Mouse (Mus musculus): ENCODE results near the gene Zcchc7. TPM values are rescaled to one million over a fixed set of nuclear protein-coding genes. Genes with fewer than 3 reads are reported as not detected.

Gene Zcchc7
- polyA plus RNA-seq, 1 experiment from 2014 or later = 53.6 TPM

DNA sequence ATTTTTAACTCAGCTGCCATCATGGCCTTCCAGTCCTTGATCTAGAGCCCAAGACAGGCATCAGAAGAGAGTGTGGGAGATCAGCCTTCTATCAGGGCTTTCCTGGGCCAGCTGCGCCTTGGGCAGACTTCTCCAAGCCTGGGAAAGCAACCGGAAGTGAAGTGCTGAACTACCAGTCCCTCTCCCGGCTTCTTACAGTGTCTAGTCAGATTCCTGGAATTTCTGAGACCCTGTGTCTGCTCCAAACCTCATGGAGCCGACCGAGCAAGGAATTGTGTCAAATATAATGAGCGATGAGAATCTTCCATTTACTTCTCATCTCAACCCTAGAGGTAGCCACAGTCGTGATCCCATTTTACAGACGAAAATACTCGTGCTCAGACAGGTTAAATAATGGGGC, 203.1 kb downstream of the Zcchc7 start:
- H3K36me3 ChIP-seq (ENCODE audit: control insufficient read depth, insufficient read depth, low read length) = no peaks in the 10 kb centered on the region
- no peak overlapping the region for H3K27ac ChIP-seq (ENCODE audit: low read depth, low read length)
- H3K4me1 ChIP-seq (ENCODE audit: control insufficient read depth, insufficient read depth, low read length) = no peaks in the 10 kb centered on the region
- H3K9me3 ChIP-seq (ENCODE audit: control insufficient read depth, low read length) = no peaks in the 10 kb centered on the region
- ATAC-seq (ENCODE audit: low read depth) = no peak
- H3K4me2 ChIP-seq (ENCODE audit: low read depth, low read length) = no peak overlapping the region
- H3K9ac ChIP-seq (replicated peaks; ENCODE audit: low read depth, low read length) = no peak overlapping the region
- no peaks in the 10 kb centered on the region for H3K27me3 ChIP-seq (ENCODE audit: control insufficient read depth, insufficient read depth, low read length)
- 91% methylated on average over 9 of the region's 9 CpGs for WGBS
- no peak overlapping the region for H3K4me3 ChIP-seq (ENCODE audit: low read depth, low read length)

DNA sequence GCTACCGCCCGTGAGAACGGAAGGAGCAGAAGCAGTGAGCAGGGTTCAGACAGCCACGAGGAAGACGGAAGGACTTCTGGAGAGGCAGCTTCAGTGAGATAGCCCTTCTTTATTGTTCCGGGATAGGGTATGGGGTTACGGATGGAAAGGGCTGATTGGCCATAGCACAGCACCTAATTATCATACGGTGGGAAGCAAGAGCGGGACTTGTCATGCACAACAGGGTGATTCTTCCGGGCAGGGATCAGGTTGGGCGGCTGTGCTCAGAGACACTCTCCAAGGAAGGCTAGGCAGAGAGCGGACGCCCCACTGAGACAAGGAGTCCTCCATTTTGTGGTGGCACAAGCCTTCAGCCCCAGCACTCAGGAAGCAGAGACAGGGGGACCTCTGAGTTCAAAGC, 203.5 kb downstream of the Zcchc7 start:
- Histone ChIP-seq H3K27ac (ENCODE audit: low read depth, low read length) (no peak overlapping the region), H3K36me3 (ENCODE audit: control insufficient read depth, insufficient read depth, low read length) (no peaks in the 10 kb centered on the region), H3K9ac (replicated peaks; ENCODE audit: low read depth, low read length) (no peak overlapping the region), H3K4me2 (ENCODE audit: low read depth, low read length) (no peak overlapping the region), H3K9me3 (ENCODE audit: control insufficient read depth, low read length) (no peaks in the 10 kb centered on the region), H3K27me3 (ENCODE audit: control insufficient read depth, insufficient read depth, low read length) (no peaks in the 10 kb centered on the region), H3K4me1 (ENCODE audit: control insufficient read depth, insufficient read depth, low read length) (no peaks in the 10 kb centered on the region), H3K4me3 (ENCODE audit: low read depth, low read length) (no peak overlapping the region)
- 93% methylated on average over 13 of the region's 13 CpGs for WGBS
- ATAC-seq (ENCODE audit: low read depth) = no peak

DNA sequence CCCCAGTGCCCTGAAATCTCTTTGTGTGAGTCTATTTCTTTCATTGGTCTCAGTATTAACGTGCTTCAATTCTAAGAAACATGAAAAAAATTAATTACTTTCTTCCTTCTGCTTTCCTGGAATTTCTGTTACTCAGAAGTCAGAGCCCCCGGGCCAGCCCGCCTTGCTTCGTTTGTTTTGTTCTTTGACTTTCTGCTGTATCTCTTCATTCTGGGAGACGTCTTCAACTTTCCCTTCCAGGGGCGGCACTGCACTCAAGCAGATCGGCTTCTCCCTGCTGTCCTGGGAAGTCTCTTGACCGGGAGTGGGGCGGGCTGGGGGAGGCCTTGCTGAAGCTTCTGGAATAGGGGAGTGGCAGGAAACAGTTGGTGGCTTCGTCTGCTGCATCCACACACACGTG, 207.5 kb downstream of the Zcchc7 start:
- no peaks in the 10 kb centered on the region for H3K9me3 ChIP-seq (ENCODE audit: control insufficient read depth, low read length)
- ATAC-seq (ENCODE audit: low read depth) = no peak
- H3K4me1 ChIP-seq (ENCODE audit: control insufficient read depth, insufficient read depth, low read length) = no peaks in the 10 kb centered on the region
- 83% methylated on average over 11 of the region's 11 CpGs for WGBS
- H3K4me2 ChIP-seq (ENCODE audit: low read depth, low read length) = no peak overlapping the region
- H3K27me3 ChIP-seq (ENCODE audit: control insufficient read depth, insufficient read depth, low read length) = no peaks in the 10 kb centered on the region
- H3K27ac ChIP-seq (ENCODE audit: low read depth, low read length) = no peak overlapping the region
- no peaks in the 10 kb centered on the region for H3K36me3 ChIP-seq (ENCODE audit: control insufficient read depth, insufficient read depth, low read length)
- H3K4me3 ChIP-seq (ENCODE audit: low read depth, low read length) = no peak overlapping the region
- H3K9ac ChIP-seq (replicated peaks; ENCODE audit: low read depth, low read length) = no peak overlapping the region

GRCm38 (mm10) chr4:44965175-44965574, 209.5 kb downstream of the Zcchc7 start:
- no peaks in the 10 kb centered on the region for H3K27me3 ChIP-seq (ENCODE audit: control insufficient read depth, insufficient read depth, low read length)
- no peak overlapping the region for H3K9ac ChIP-seq (replicated peaks; ENCODE audit: low read depth, low read length)
- H3K4me3 ChIP-seq (ENCODE audit: low read depth, low read length) = no peak overlapping the region
- H3K36me3 ChIP-seq (ENCODE audit: control insufficient read depth, insufficient read depth, low read length) = no peaks in the 10 kb centered on the region
- H3K27ac ChIP-seq (ENCODE audit: low read depth, low read length) = no peak overlapping the region
- ATAC-seq (ENCODE audit: low read depth) = no peak
- 89% methylated on average over 2 of the region's 2 CpGs for WGBS
- no peaks in the 10 kb centered on the region for H3K9me3 ChIP-seq (ENCODE audit: control insufficient read depth, low read length)
- H3K4me2 ChIP-seq (ENCODE audit: low read depth, low read length) = no peak overlapping the region
- no peaks in the 10 kb centered on the region for H3K4me1 ChIP-seq (ENCODE audit: control insufficient read depth, insufficient read depth, low read length)

GRCm38 (mm10) chr4:44965736-44966135, 210.1 kb downstream of the Zcchc7 start:
- 93% methylated on average over 3 of the region's 3 CpGs for WGBS
- Histone ChIP-seq H3K4me2 (ENCODE audit: low read depth, low read length) (no peak overlapping the region), H3K27me3 (ENCODE audit: control insufficient read depth, insufficient read depth, low read length) (no peaks in the 10 kb centered on the region), H3K36me3 (ENCODE audit: control insufficient read depth, insufficient read depth, low read length) (no peaks in the 10 kb centered on the region), H3K4me3 (ENCODE audit: low read depth, low read length) (no peak overlapping the region), H3K27ac (ENCODE audit: low read depth, low read length) (no peak overlapping the region), H3K9ac (replicated peaks; ENCODE audit: low read depth, low read length) (no peak overlapping the region), H3K4me1 (ENCODE audit: control insufficient read depth, insufficient read depth, low read length) (no peaks in the 10 kb centered on the region), H3K9me3 (ENCODE audit: control insufficient read depth, low read length) (no peaks in the 10 kb centered on the region)
- no peak for ATAC-seq (ENCODE audit: low read depth)

DNA sequence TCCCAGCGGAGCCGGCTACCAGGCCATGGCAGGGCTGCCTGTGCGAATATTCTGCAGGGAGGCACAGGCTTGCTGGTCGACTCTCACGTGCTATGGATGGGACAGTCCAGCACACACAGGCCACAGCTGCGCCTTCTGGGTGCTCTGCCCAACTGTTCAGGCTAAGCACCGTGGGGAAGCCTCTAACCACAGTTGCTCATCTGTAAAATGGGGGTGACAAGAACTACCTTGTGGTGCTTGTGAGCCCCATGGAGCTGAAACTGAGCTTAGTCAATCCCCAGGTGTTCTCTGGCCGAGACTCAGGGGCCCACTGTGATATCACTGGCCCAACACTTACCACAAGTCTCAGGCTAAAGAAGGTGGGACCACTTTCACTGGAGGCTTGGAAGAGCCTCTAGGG, 211.7 kb downstream of the Zcchc7 start:
- H3K9me3 ChIP-seq (ENCODE audit: control insufficient read depth, low read length) = no peaks in the 10 kb centered on the region
- H3K27ac ChIP-seq (ENCODE audit: low read depth, low read length) = no peak overlapping the region
- no peak for ATAC-seq (ENCODE audit: low read depth)

DNA sequence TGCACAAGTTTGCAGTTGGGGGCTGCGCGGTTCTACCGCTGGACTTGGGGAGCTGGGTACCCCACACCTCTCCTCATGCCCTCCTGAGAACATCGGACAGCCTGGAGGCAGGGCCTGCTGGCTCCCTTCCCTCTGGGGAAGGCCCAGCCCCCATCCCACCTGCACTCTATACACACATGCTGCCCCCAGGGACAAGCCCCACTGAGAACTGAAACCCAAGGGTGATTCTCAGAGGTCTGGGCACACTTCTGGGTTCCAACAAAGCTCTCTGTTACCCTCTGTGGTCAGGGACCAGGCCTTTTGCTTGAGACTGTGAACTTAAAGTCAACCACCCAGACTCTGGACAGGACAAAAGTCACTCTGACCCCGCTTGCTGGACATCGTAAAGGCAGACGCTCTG, 214.4 kb downstream of the Zcchc7 start:
- Histone ChIP-seq H3K9me3 (ENCODE audit: control insufficient read depth, low read length) (no peaks in the 10 kb centered on the region), H3K36me3 (ENCODE audit: control insufficient read depth, insufficient read depth, low read length) (no peaks in the 10 kb centered on the region), H3K9ac (replicated peaks; ENCODE audit: low read depth, low read length) (no peak overlapping the region), H3K27me3 (ENCODE audit: control insufficient read depth, insufficient read depth, low read length) (no peaks in the 10 kb centered on the region), H3K4me2 (ENCODE audit: low read depth, low read length) (no peak overlapping the region), H3K4me3 (ENCODE audit: low read depth, low read length) (no peak overlapping the region), H3K27ac (ENCODE audit: low read depth, low read length) (no peak overlapping the region), H3K4me1 (ENCODE audit: control insufficient read depth, insufficient read depth, low read length) (no peaks in the 10 kb centered on the region)
- no peak for ATAC-seq (ENCODE audit: low read depth)
- WGBS = 94% methylated on average over 7 of the region's 7 CpGs

More for the DNA sequence above, 211.7 kb downstream of the Zcchc7 start:
- no peaks in the 10 kb centered on the region for H3K27me3 ChIP-seq (ENCODE audit: control insufficient read depth, insufficient read depth, low read length)
- 89% methylated on average over 8 of the region's 8 CpGs for whole genome bisulfite sequencing
- no peak overlapping the region for H3K4me2 ChIP-seq (ENCODE audit: low read depth, low read length)
- no peak overlapping the region for H3K9ac ChIP-seq (replicated peaks; ENCODE audit: low read depth, low read length)
- no peak overlapping the region for H3K4me3 ChIP-seq (ENCODE audit: low read depth, low read length)
- no peaks in the 10 kb centered on the region for H3K4me1 ChIP-seq (ENCODE audit: control insufficient read depth, insufficient read depth, low read length)
- no peaks in the 10 kb centered on the region for H3K36me3 ChIP-seq (ENCODE audit: control insufficient read depth, insufficient read depth, low read length)

DNA sequence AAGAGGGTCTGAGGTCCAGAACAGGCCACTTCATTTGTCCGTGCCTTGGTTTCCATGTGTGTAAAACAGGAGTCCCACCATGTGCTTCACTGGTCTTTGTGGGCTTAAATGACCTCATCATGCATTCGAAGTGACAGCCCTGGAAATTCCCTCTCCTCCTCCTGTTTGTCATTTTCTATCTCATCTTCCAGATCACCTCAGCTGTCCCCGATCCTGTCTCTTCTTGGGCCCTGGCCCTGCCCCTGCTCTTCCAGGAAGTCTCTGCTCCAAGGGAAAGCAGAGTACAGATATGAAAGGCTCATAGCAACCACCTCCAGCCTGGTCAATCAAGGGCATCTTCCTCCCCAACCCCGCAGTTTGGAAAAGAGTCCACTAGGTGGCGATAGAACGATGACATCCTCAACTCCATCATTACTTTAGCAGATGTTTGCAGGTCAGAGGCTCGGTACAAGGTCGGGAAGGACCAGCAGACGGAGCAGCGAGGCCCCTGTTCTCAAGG, 215.0 kb downstream of the Zcchc7 start:
- Histone ChIP-seq H3K4me1 (ENCODE audit: control insufficient read depth, insufficient read depth, low read length) (no peaks in the 10 kb centered on the region), H3K36me3 (ENCODE audit: control insufficient read depth, insufficient read depth, low read length) (no peaks in the 10 kb centered on the region), H3K4me3 (ENCODE audit: low read depth, low read length) (no peak overlapping the region), H3K9me3 (ENCODE audit: control insufficient read depth, low read length) (no peaks in the 10 kb centered on the region), H3K27me3 (ENCODE audit: control insufficient read depth, insufficient read depth, low read length) (no peaks in the 10 kb centered on the region), H3K4me2 (ENCODE audit: low read depth, low read length) (no peak overlapping the region), H3K9ac (replicated peaks; ENCODE audit: low read depth, low read length) (no peak overlapping the region), H3K27ac (ENCODE audit: low read depth, low read length) (no peak overlapping the region)
- WGBS = 24% methylated on average over 10 of the region's 10 CpGs
- no peak for ATAC-seq (ENCODE audit: low read depth)

GRCm38 (mm10) chr4:44973450-44973849, 217.8 kb downstream of the Zcchc7 start:
- Histone ChIP-seq H3K4me1 (ENCODE audit: control insufficient read depth, insufficient read depth, low read length) (no peaks in the 10 kb centered on the region), H3K27ac (ENCODE audit: low read depth, low read length) (no peak overlapping the region), H3K9ac (replicated peaks; ENCODE audit: low read depth, low read length) (no peak overlapping the region), H3K9me3 (ENCODE audit: control insufficient read depth, low read length) (no peaks in the 10 kb centered on the region), H3K27me3 (ENCODE audit: control insufficient read depth, insufficient read depth, low read length) (no peaks in the 10 kb centered on the region), H3K36me3 (ENCODE audit: control insufficient read depth, insufficient read depth, low read length) (no peaks in the 10 kb centered on the region), H3K4me2 (ENCODE audit: low read depth, low read length) (no peak overlapping the region), H3K4me3 (ENCODE audit: low read depth, low read length) (no peak overlapping the region)
- WGBS = 9% methylated on average over 9 of the region's 9 CpGs
- no peak for ATAC-seq (ENCODE audit: low read depth)

- Histone ChIP-seq H3K9ac (replicated peaks; ENCODE audit: low read depth, low read length) (no peak overlapping the region), H3K4me2 (ENCODE audit: low read depth, low read length) (no peak overlapping the region), H3K36me3 (ENCODE audit: control insufficient read depth, insufficient read depth, low read length) (no peaks in the 10 kb centered on the region), H3K27ac (ENCODE audit: low read depth, low read length) (no peak overlapping the region), H3K27me3 (ENCODE audit: control insufficient read depth, insufficient read depth, low read length) (no peaks in the 10 kb centered on the region), H3K9me3 (ENCODE audit: control insufficient read depth, low read length) (no peaks in the 10 kb centered on the region), H3K4me3 (ENCODE audit: low read depth, low read length) (no peak overlapping the region), H3K4me1 (ENCODE audit: control insufficient read depth, insufficient read depth, low read length) (no peaks in the 10 kb centered on the region)
- no peak for ATAC-seq (ENCODE audit: low read depth)
- 55% methylated on average over 14 of the region's 14 CpGs for WGBS
These were observed 218.2 kb downstream of the Zcchc7 start for GRCm38 (mm10) chr4:44973871-44974270.
